Mouse (Mus musculus) midbrain, embryonic 14.5 days (tissue): ENCODE results near the gene Gm17606. TPM values are rescaled to one million over a fixed set of nuclear protein-coding genes. Genes with fewer than 3 reads are reported as not detected.

Source experiments
- ATAC-seq: fragments of 200-750 bp; cut with Nextera tagmentation; 2 replicates; pipeline ENCODE4 v1.8.0; 2017; ENCODE audit warnings: moderate number of reproducible peaks, moderate library complexity; ENCODE audit not compliant: low FRiP score, low TSS enrichment
- DNase-seq: peaks from one replicate; pipeline ENCODE4 v3.0.0-alpha.2; 2015
- H3K27ac ChIP-seq: fragments of 300-500 bp; sonication (generic); replicated peaks from 2 replicates; pipeline ENCODE4 v1.5.1; 2014; ENCODE audit warnings: mild to moderate bottlenecking, low read depth, low read length, moderate library complexity
- H3K27me3 ChIP-seq: fragments of 300-500 bp; sonication (generic); 2 replicates; pipeline ENCODE4 v1.6.1; 2014; ENCODE audit warnings: low read length, control low read depth, mixed read lengths; ENCODE audit not compliant: control insufficient read depth, insufficient read depth
- H3K36me3 ChIP-seq: fragments of 300-500 bp; sonication (generic); 2 replicates; pipeline ENCODE4 v1.6.1; 2014; ENCODE audit warnings: low read length, control low read depth; ENCODE audit not compliant: control insufficient read depth, insufficient read depth
- H3K4me1 ChIP-seq: fragments of 300-500 bp; sonication (generic); 2 replicates; pipeline ENCODE4 v1.6.1; 2014; ENCODE audit warnings: mild to moderate bottlenecking, antibody characterized with exemption, low read length, control low read depth; ENCODE audit not compliant: control insufficient read depth, insufficient read depth
- H3K4me2 ChIP-seq: fragments of 300-500 bp; sonication (generic); 2 replicates; pipeline ENCODE4 v1.6.1; 2014; ENCODE audit warnings: mild to moderate bottlenecking, low read length, moderate library complexity
- H3K4me3 ChIP-seq: fragments of 300-500 bp; sonication (generic); replicated peaks from 2 replicates; pipeline ENCODE4 v1.5.1; 2014; ENCODE audit warnings: low read depth, low read length
- H3K9ac ChIP-seq: fragments of 300-500 bp; sonication (generic); replicated peaks from 2 replicates; pipeline ENCODE4 v1.6.1; 2014; ENCODE audit warnings: mild to moderate bottlenecking, low read length, moderate library complexity
- H3K9me3 ChIP-seq: fragments of 300-500 bp; sonication (generic); 2 replicates; pipeline ENCODE4 v1.6.1; 2016; ENCODE audit warnings: low read length, control low read depth, mixed read lengths; ENCODE audit not compliant: control insufficient read depth
- WGBS: fragments of 180-500 bp; shearing (Covaris S2); extraction: QIAGEN DNeasy Blood & Tissue Kit; methylation state at CpG from one replicate; pipeline ENCODE4 v1.1.7; 2014; 5-methylcytosine and 5-hydroxymethylcytosine counted together
- polyA plus RNA-seq: library from polyadenylated mRNA; unstranded; fragments of >200 nt; fragmentation: Nextera tagmentation; extraction: Ambion mirVana; gene quantifications from 2 replicates; pipeline ENCODE4 v1.2.1, GENCODE M21; 2014

Gm17606 gene
- polyA plus RNA-seq, 1 experiment from 2014 or later: not detected

GRCm38 (mm10) chr14:54652787-54653186, 12.0 kb downstream of the Gm17606 start:
- peak overlapping the region; percentile 55 for H3K4me3 ChIP-seq
- no peaks in the 10 kb centered on the region for H3K9me3 ChIP-seq
- H3K9ac ChIP-seq: peak overlapping the region; percentile 80
- peak overlapping the region; percentile 96 for H3K4me2 ChIP-seq
- no peak for ATAC-seq
- peaks cover 56% of the 10 kb centered on the region for H3K36me3 ChIP-seq
- H3K4me1 ChIP-seq: peaks cover 42% of the 10 kb centered on the region
- WGBS: 0% methylated on average over 7 of the region's 7 CpGs
- H3K27me3 ChIP-seq: no peaks in the 10 kb centered on the region
- DNase-seq: peak; percentile 47
- peak overlapping the region; percentile 81 for H3K27ac ChIP-seq

- WGBS: under 1% methylated on average over 12 of the region's 12 CpGs
- peak; percentile 93 for DNase-seq
- Histone ChIP-seq H3K9me3 (no peaks in the 10 kb centered on the region), H3K27me3 (no peaks in the 10 kb centered on the region), H3K4me2 (peak overlapping the region; percentile 96), H3K27ac (peak overlapping the region; percentile 81), H3K4me1 (peaks cover 36% of the 10 kb centered on the region), H3K36me3 (peaks cover 56% of the 10 kb centered on the region), H3K4me3 (peak overlapping the region; percentile 55), H3K9ac (peak overlapping the region; percentile 80)
- ATAC-seq: peak; percentile 84
Measured at GRCm38 (mm10) chr14:54653496-54653895, 12.7 kb downstream of the Gm17606 start.

- DNase-seq: no peak
Measured at GRCm38 (mm10) chr14:54660009-54660408, 19.3 kb downstream of the Gm17606 start.

GRCm38 (mm10) chr14:54664477-54665222, 23.9 kb downstream of the Gm17606 start:
- no peak overlapping the region for H3K27ac ChIP-seq
- no peak overlapping the region for H3K9ac ChIP-seq
- WGBS: 91% methylated on average over 10 of the region's 10 CpGs
- H3K36me3 ChIP-seq: peaks cover 96% of the 10 kb centered on the region
- no peaks in the 10 kb centered on the region for H3K9me3 ChIP-seq
- H3K27me3 ChIP-seq: no peaks in the 10 kb centered on the region
- ATAC-seq (no peak), DNase-seq (no peak)
- H3K4me2 ChIP-seq: no peak overlapping the region
- H3K4me3 ChIP-seq: no peak overlapping the region
- H3K4me1 ChIP-seq: no peaks in the 10 kb centered on the region

More at GRCm38 (mm10) chr14:54660009-54660408, 19.3 kb downstream of the Gm17606 start:
- no peaks in the 10 kb centered on the region for H3K9me3 ChIP-seq
- ATAC-seq: no peak
- H3K36me3 ChIP-seq: peaks cover 93% of the 10 kb centered on the region
- no peaks in the 10 kb centered on the region for H3K27me3 ChIP-seq
- H3K4me3 ChIP-seq: no peak overlapping the region
- H3K27ac ChIP-seq: no peak overlapping the region
- no peak overlapping the region for H3K4me2 ChIP-seq
- no peaks in the 10 kb centered on the region for H3K4me1 ChIP-seq
- no peak overlapping the region for H3K9ac ChIP-seq
- WGBS: 93% methylated on average over 2 of the region's 2 CpGs

GRCm38 (mm10) chr14:54669381-54669780, 28.6 kb downstream of the Gm17606 start:
- Histone ChIP-seq H3K4me2 (no peak overlapping the region), H3K27ac (no peak overlapping the region), H3K9me3 (no peaks in the 10 kb centered on the region), H3K27me3 (no peaks in the 10 kb centered on the region), H3K4me1 (no peaks in the 10 kb centered on the region), H3K36me3 (peaks cover 77% of the 10 kb centered on the region), H3K4me3 (no peak overlapping the region), H3K9ac (no peak overlapping the region)
- ATAC-seq (no peak), DNase-seq (peak; percentile 61)
- WGBS: 82% methylated on average over 4 of the region's 4 CpGs

- ATAC-seq: no peak
- WGBS: 89% methylated on average over 2 of the region's 2 CpGs
Measured at GRCm38 (mm10) chr14:54674317-54674716, 33.6 kb downstream of the Gm17606 start.

GRCm38 (mm10) chr14:54676290-54676689, 35.5 kb downstream of the Gm17606 start:
- ATAC-seq (no peak), DNase-seq (no peak)
- Histone ChIP-seq H3K9me3 (no peaks in the 10 kb centered on the region), H3K4me3 (no peak overlapping the region), H3K4me1 (no peaks in the 10 kb centered on the region), H3K4me2 (no peak overlapping the region), H3K27ac (no peak overlapping the region), H3K36me3 (peaks cover 70% of the 10 kb centered on the region), H3K27me3 (no peaks in the 10 kb centered on the region), H3K9ac (no peak overlapping the region)
- 91% methylated on average over 5 of the region's 5 CpGs for WGBS

More at GRCm38 (mm10) chr14:54674317-54674716, 33.6 kb downstream of the Gm17606 start:
- Histone ChIP-seq H3K4me2 (no peak overlapping the region), H3K27me3 (no peaks in the 10 kb centered on the region), H3K9me3 (no peaks in the 10 kb centered on the region), H3K4me1 (no peaks in the 10 kb centered on the region), H3K27ac (no peak overlapping the region), H3K9ac (no peak overlapping the region), H3K4me3 (no peak overlapping the region), H3K36me3 (peaks cover 77% of the 10 kb centered on the region)
- DNase-seq: no peak

GRCm38 (mm10) chr14:54678657-54679304, 38.0 kb downstream of the Gm17606 start:
- Histone ChIP-seq H3K36me3 (peaks cover 78% of the 10 kb centered on the region), H3K4me1 (no peaks in the 10 kb centered on the region; the same call in 1 of the 2 replicates), H3K27ac (no peak overlapping the region), H3K4me2 (no peak overlapping the region), H3K9ac (no peak overlapping the region), H3K27me3 (no peaks in the 10 kb centered on the region), H3K4me3 (no peak overlapping the region), H3K9me3 (no peaks in the 10 kb centered on the region)
- DNase-seq: no peak
- WGBS: 89% methylated on average over 16 of the region's 16 CpGs
- no peak for ATAC-seq
